Mouse (Mus musculus) erythroblast, embryonic 14.5 days (primary cell): ENCODE results near the gene H2afy2.

Source experiments
- GATA1 ChIP-seq: IDR thresholded peaks from 2 replicates; pipeline ENCODE4 v1.6.1; 2012; ENCODE audit warnings: low read length, inconsistent platforms, mixed read lengths
- TAL1 ChIP-seq: IDR thresholded peaks from 3 replicates; pipeline ENCODE4 v1.6.1; 2012; ENCODE audit warnings: low read length, inconsistent platforms, mixed read lengths

GRCm38 (mm10) chr10:61759869-61760268, 24.1 kb downstream of the H2afy2 start:
- TF ChIP-seq TAL1: no peak
- no peak for TF ChIP-seq GATA1
